Comparison of ENCODE assay signal across 22 mouse cellular contexts in genomic region chr7:29270445-29270844, GRCm38 (mm10). TPM values are rescaled to one million over a fixed set of nuclear protein-coding genes. Genes with fewer than 3 reads are reported as not detected.
DNase-seq lines count a peak whose midpoint lies in the region; ATAC-seq and TF ChIP-seq lines count a peak whose summit lies in the region.
"Had no signal": no experiment of that assay in that cellular context is flagged by ENCODE, and none has a peak within 500 bp of the region (broad histone marks: within the 10 kb centered on the region; RNA-seq: fewer than 3 reads in every experiment).

No protein-coding gene starts in this region.

- H3K4me2 ChIP-seq in stomach, embryonic 16.5 days (ENCODE audit: low read depth, low read length) = no peak overlapping the region
- H3K4me2 ChIP-seq: heart, embryonic 11.5 days; hindbrain, embryonic 12.5 days had no signal

- peak overlapping the region; percentile 41; the same call in 1 of the 2 replicates for H3K27ac ChIP-seq in gastrocnemius, adult 2 months
- peak overlapping the region; percentile 26; the same call in 1 of the 2 replicates for H3K27ac ChIP-seq in thymus, adult 2 months (ENCODE audit: control insufficient read depth, insufficient read depth, low read length)
- H3K27ac ChIP-seq in stomach, embryonic 16.5 days (ENCODE audit: low read length) = peak overlapping the region; percentile 52
- no peak overlapping the region for H3K27ac ChIP-seq in left cerebral cortex, adult 2 months
- H3K27ac ChIP-seq: forebrain, embryonic 10.5 days; heart, adult 2 months; hindbrain, embryonic 12.5 days had no signal

- H3K4me3 ChIP-seq in gastrocnemius, adult 2 months = no peak overlapping the region
- H3K4me3 ChIP-seq in thymus, adult 2 months (ENCODE audit: control insufficient read depth, insufficient read depth, low read length) = no peak overlapping the region
- no peak overlapping the region for H3K4me3 ChIP-seq in stomach, embryonic 16.5 days (replicated peaks; ENCODE audit: low read length)
- no peak overlapping the region for H3K4me3 ChIP-seq in left cerebral cortex, adult 2 months
- H3K4me3 ChIP-seq: erythroblast, embryonic 14.5 days; forebrain, embryonic 10.5 days; heart, adult 2 months; hindbrain, embryonic 12.5 days had no signal

- H3K4me1 ChIP-seq in thymus, adult 2 months (replicated peaks; ENCODE audit: control insufficient read depth, insufficient read depth, low read length) = peaks cover 25% of the 10 kb centered on the region
- peaks cover 31% of the 10 kb centered on the region for H3K4me1 ChIP-seq in stomach, embryonic 16.5 days (ENCODE audit: control insufficient read depth, insufficient read depth, low read length)

- peaks cover 4% of the 10 kb centered on the region; the same call in 1 of the 2 replicates for H3K36me3 ChIP-seq in thymus, adult 2 months (ENCODE audit: control insufficient read depth, insufficient read depth, low read length)
- no peaks in the 10 kb centered on the region for H3K36me3 ChIP-seq in stomach, embryonic 16.5 days (ENCODE audit: control insufficient read depth, insufficient read depth, low read length)
- H3K36me3 ChIP-seq: forebrain, embryonic 10.5 days; hindbrain, embryonic 12.5 days had no signal

- TF ChIP-seq CTCF in gastrocnemius, adult 2 months (IDR thresholded peaks at IDR 0.05) = no peak
- no peak for TF ChIP-seq CTCF in thymus, adult 2 months (IDR thresholded peaks at IDR 0.05; ENCODE audit: borderline replicate concordance, control insufficient read depth, extremely low read depth, insufficient read depth, low read length, poor library complexity)
- no peak for TF ChIP-seq CTCF in left cerebral cortex, adult 2 months (IDR thresholded peaks at IDR 0.05)

- WGBS in thymus, adult 2 months = 19% methylated on average over 4 of the region's 4 CpGs
- 74% methylated on average over 4 of the region's 4 CpGs for WGBS in stomach, embryonic 16.5 days

- no peak for ATAC-seq in stomach, embryonic 16.5 days (ENCODE audit: insufficient read depth, low FRiP score)
- ATAC-seq: activated CD4-positive, CD25-positive, alpha-beta regulatory T cell, adult 4 months; forebrain, embryonic 14.5 days; hindbrain, embryonic 16.5 days; Patski had no signal

- intact Hi-C loops in gastrocnemius, adult 2 months (cut with DNase I) = no loop called here
- intact Hi-C loops in heart, postnatal 25 days (cut with DNase I) = no loop called here
- intact Hi-C loops in left cerebral cortex, adult 2 months (cut with DNase I) = no loop called here

- no peak for TF ChIP-seq POLR2A in thymus, adult 2 months (IDR thresholded peaks at IDR 0.05; ENCODE audit: control insufficient read depth, extremely low read depth, insufficient read depth, low read length, poor library complexity)

- no peaks in the 10 kb centered on the region for H3K27me3 ChIP-seq in thymus, adult 2 months (ENCODE audit: control insufficient read depth, insufficient read depth, low read length)
- H3K27me3 ChIP-seq in stomach, embryonic 16.5 days (ENCODE audit: control insufficient read depth, insufficient read depth, low read length) = no peaks in the 10 kb centered on the region
- H3K27me3 ChIP-seq: hindbrain, embryonic 12.5 days; Patski had no signal

- no peaks in the 10 kb centered on the region for H3K9me3 ChIP-seq in stomach, embryonic 16.5 days (replicated peaks; ENCODE audit: control insufficient read depth, low read length)
- H3K9me3 ChIP-seq: forebrain, embryonic 10.5 days; hindbrain, embryonic 12.5 days had no signal

- H3K9ac ChIP-seq in stomach, embryonic 16.5 days (ENCODE audit: low read length) = no peak overlapping the region
- H3K9ac ChIP-seq: hindbrain, embryonic 12.5 days had no signal

- no peak for DNase-seq in gastrocnemius, adult 2 months
- no peak for DNase-seq in gastrocnemius, postnatal 10 days
- no peak for DNase-seq in thymus, adult 2 months
- DNase-seq in thymus, postnatal 0 days (ENCODE audit: low spot score) = no peak
- no peak for DNase-seq in heart, postnatal 25 days (ENCODE audit: low spot score)
- DNase-seq in left cerebral cortex, adult 2 months (ENCODE audit: extremely low spot score in 1 of 2, low spot score in 2 of 2) = no peak
- DNase-seq: adrenal gland, postnatal 14 days; cerebellum, adult 11-12 months; cerebellum, adult 9-10 months; cerebellum, postnatal 25 days; heart, adult 2 months; heart, postnatal 36 days had no signal

RNA-seq across cellular contexts. Expression of gene Spint2, which starts 11.3 kb away (rescaled TPM):
- 1 to 10 TPM; 4.7 to 6.0 TPM for total RNA-seq in gastrocnemius, adult 2 months (2021)
- 1 to 10 TPM; 6.6 to 8.2 TPM for total RNA-seq in gastrocnemius, postnatal 10 days (2021)
- polyA plus RNA-seq in thymus, adult 2 months (2012; rRNA removed) = 426 and 460 TPM in 2 replicates
- polyA plus RNA-seq in thymus, postnatal 0 days (2015; fragmentation: Nextera tagmentation; extraction: Ambion mirVana) = 571 and 608 TPM in 2 replicates
- polyA plus RNA-seq in stomach, embryonic 16.5 days (2015; fragmentation: Nextera tagmentation; extraction: Ambion mirVana) = 399 and 413 TPM in 2 replicates
- total RNA-seq in heart, postnatal 25 days (2021) = 10 to 100 TPM; 33.5 to 37.1 TPM
- total RNA-seq in left cerebral cortex, adult 2 months (2021) = 10 to 100 TPM; 26.4 to 27.8 TPM

RNA-seq across cellular contexts. Expression of gene Ppp1r14a, which starts 18.7 kb away (rescaled TPM):
- total RNA-seq in gastrocnemius, adult 2 months (2021) = 1 to 10 TPM; 3.8 to 4.5 TPM
- total RNA-seq in gastrocnemius, postnatal 10 days (2021) = 10 to 100 TPM; 11.8 to 13.3 TPM
- polyA plus RNA-seq in thymus, adult 2 months (2012; rRNA removed) = 5.4 and 5.8 TPM in 2 replicates
- polyA plus RNA-seq in thymus, postnatal 0 days (2015; fragmentation: Nextera tagmentation; extraction: Ambion mirVana) = 3.1 and 3.4 TPM in 2 replicates
- 46.8 and 48.8 TPM in 2 replicates for polyA plus RNA-seq in stomach, embryonic 16.5 days (2015; fragmentation: Nextera tagmentation; extraction: Ambion mirVana)
- total RNA-seq in heart, postnatal 25 days (2021) = 1 to 10 TPM; 9.6 to 9.9 TPM
- total RNA-seq in left cerebral cortex, adult 2 months (2021) = 10 to 100 TPM; 15.1 to 18.2 TPM
- total RNA-seq: CH12.LX had no signal
- polyA plus RNA-seq: activated CD4-positive, CD25-positive, alpha-beta regulatory T cell, adult 4 months had no signal

RNA-seq across cellular contexts. Expression of gene 2200002D01Rik, which starts 22.2 kb away (rescaled TPM):
- total RNA-seq in gastrocnemius, adult 2 months (2021) = under 1 TPM; 0.64 to 0.81 TPM
- 1 to 10 TPM in 1 of 2 experiments, under 1 TPM in 1; 0.72 to 1.3 TPM for total RNA-seq in gastrocnemius, postnatal 10 days (2021)
- 3.6 and 3.7 TPM in 2 replicates for polyA plus RNA-seq in thymus, adult 2 months (2012; rRNA removed)
- polyA plus RNA-seq in thymus, postnatal 0 days (2015; fragmentation: Nextera tagmentation; extraction: Ambion mirVana) = 7.8 and 9.6 TPM in 2 replicates
- polyA plus RNA-seq in stomach, embryonic 16.5 days (2015; fragmentation: Nextera tagmentation; extraction: Ambion mirVana) = 77.3 and 80.2 TPM in 2 replicates
- total RNA-seq in heart, postnatal 25 days (2021) = 1 to 10 TPM in 1 of 2 experiments, under 1 TPM in 1; 0.73 to 3.7 TPM
- under 1 TPM in 1 of 2 experiments, not detected in 1; 0.32 TPM for total RNA-seq in left cerebral cortex, adult 2 months (2021)
- polyA plus RNA-seq: erythroblast, embryonic 14.5 days had no signal

RNA-seq across cellular contexts. Expression of gene Yif1b, which starts 32.3 kb away (rescaled TPM):
- total RNA-seq in gastrocnemius, adult 2 months (2021) = 10 to 100 TPM; 35.9 to 46.6 TPM
- total RNA-seq in gastrocnemius, postnatal 10 days (2021) = 10 to 100 TPM; 48.8 to 50.6 TPM
- 143 and 146 TPM in 2 replicates for polyA plus RNA-seq in thymus, adult 2 months (2012; rRNA removed)
- 76.4 and 79.3 TPM in 2 replicates for polyA plus RNA-seq in thymus, postnatal 0 days (2015; fragmentation: Nextera tagmentation; extraction: Ambion mirVana)
- 89.4 and 92.2 TPM in 2 replicates for polyA plus RNA-seq in stomach, embryonic 16.5 days (2015; fragmentation: Nextera tagmentation; extraction: Ambion mirVana)
- 10 to 100 TPM; 75.2 to 78.9 TPM for total RNA-seq in heart, postnatal 25 days (2021)
- 10 to 100 TPM; 44.3 to 47.2 TPM for total RNA-seq in left cerebral cortex, adult 2 months (2021)

RNA-seq across cellular contexts. Expression of gene Dpf1, which starts 33.3 kb away (rescaled TPM):
- total RNA-seq in gastrocnemius, adult 2 months (2021) = 1 to 10 TPM in 1 of 2 experiments, under 1 TPM in 1; 0.86 to 2.6 TPM
- 1 to 10 TPM; 3.4 to 3.8 TPM for total RNA-seq in gastrocnemius, postnatal 10 days (2021)
- 1.6 and 1.8 TPM in 2 replicates for polyA plus RNA-seq in thymus, adult 2 months (2012; rRNA removed)
- 3.0 and 3.5 TPM in 2 replicates for polyA plus RNA-seq in thymus, postnatal 0 days (2015; fragmentation: Nextera tagmentation; extraction: Ambion mirVana)
- polyA plus RNA-seq in stomach, embryonic 16.5 days (2015; fragmentation: Nextera tagmentation; extraction: Ambion mirVana) = 5.3 and 5.9 TPM in 2 replicates
- total RNA-seq in heart, postnatal 25 days (2021) = under 1 TPM in 1 of 2 experiments, not detected in 1; 0.53 TPM
- total RNA-seq in left cerebral cortex, adult 2 months (2021) = 100 to 1,000 TPM; 114 to 128 TPM
- polyA plus RNA-seq: activated CD4-positive, CD25-positive, alpha-beta regulatory T cell, adult 4 months had no signal
